Mouse (Mus musculus) cerebellum, adult 2 months (tissue): ENCODE measurements at regions not wholly inside any gene's neighbourhood (a gene's known extent, or its start where the extent isn't known, plus 50 kb on each side); places are given as distances from the start of the nearest gene placed in this dataset.

Source experiments
- CTCF ChIP-seq: fragments of 200-500 bp; IDR thresholded peaks from 2 replicates; pipeline ENCODE4 v1.5.1; 2011; ENCODE audit warnings: low read depth, mild to moderate bottlenecking, control low read depth, low read length, moderate library complexity, borderline replicate concordance; ENCODE audit not compliant: insufficient read depth
- POLR2A ChIP-seq: fragments of 200-500 bp; IDR thresholded peaks from 2 replicates; pipeline ENCODE4 v1.6.1; 2011; ENCODE audit warnings: low read length, control low read depth, borderline replicate concordance; ENCODE audit not compliant: insufficient read depth

DNA sequence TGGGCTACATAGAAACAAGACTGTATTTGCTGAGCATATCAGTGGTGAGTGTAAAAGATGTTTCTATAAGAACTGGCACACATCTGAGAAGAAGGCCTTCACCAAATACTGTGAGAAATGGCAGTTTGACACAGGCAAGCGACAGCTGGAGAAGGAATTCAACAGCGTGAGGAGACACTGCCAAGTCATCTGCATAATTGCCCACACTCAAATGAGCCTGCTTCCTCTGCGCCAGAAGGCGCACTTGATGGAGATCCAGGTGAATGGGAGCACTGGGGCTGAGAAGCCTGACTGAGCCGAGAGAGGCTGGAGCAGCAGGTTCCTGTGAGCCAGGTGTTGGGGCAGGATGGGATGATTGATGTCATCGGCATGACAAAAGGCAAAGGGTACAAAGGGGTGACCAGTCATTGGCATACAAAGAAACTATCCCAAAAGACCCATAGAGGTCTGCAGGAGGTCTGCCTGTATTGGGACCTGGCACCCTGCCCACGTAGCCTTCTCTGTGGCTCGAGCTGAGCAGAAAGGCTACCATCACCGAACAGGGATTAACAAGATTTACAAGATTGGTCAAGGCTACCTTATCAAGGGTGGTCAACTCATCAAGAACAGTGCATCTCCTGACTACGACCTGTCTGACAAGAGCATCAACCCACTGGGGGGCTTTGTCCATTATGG, 227.2 kb upstream of the Rtl1 start:
- TF ChIP-seq POLR2A (no peak), CTCF (no peak)
